Mouse (Mus musculus): ENCODE data around the gene Pitpnm2. TPM values are rescaled to one million over a fixed set of nuclear protein-coding genes. Genes with fewer than 3 reads are reported as not detected.

The Pitpnm2 gene
- total and polyA plus RNA-seq, 3 experiments: 9.0 to 35.6 (median 24.1) TPM

DNA sequence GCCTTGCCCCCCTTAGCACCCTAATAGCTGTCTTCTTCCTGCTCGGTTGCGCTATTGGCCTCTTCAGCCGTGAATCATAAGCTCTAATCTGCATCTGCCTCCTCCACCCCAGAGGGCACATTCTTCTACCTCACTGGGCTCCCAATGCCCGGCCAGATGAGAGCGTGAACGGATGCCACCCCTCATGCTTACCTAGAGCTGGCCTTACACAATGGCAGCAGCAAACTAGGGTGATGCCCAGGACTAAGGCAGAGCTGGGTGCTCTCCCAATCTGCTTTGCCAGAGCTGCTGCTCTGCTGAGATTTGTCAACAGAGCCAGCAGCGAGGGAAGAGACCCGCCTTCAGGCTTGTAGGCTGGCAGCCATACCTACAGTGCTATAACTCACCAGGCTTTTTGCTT, 41.5 kb downstream of the Pitpnm2 start:
- Histone ChIP-seq H3K9me3 (replicated peaks) (no peaks in the 10 kb centered on the region), H3K4me1 (ENCODE audit: insufficient read depth, low read depth, low read length) (peaks cover 82% of the 10 kb centered on the region), H3K27me3 (ENCODE audit: insufficient read depth, low read length) (no peaks in the 10 kb centered on the region), H3K36me3 (replicated peaks) (peaks cover 59% of the 10 kb centered on the region), H3K4me3 (ENCODE audit: low read depth, low read length) (no peak overlapping the region; the same call in 1 of the 2 replicates)
- ATAC-seq (ENCODE audit: extremely low read depth, insufficient number of reproducible peaks, low FRiP score, poor library complexity, severe bottlenecking) (no peak), DNase-seq (ENCODE audit: low spot score) (no peak)
- TF ChIP-seq TAL1 (conservative IDR thresholded peaks at IDR 0.05; ENCODE audit: low read depth, low read length) (no peak), GATA1 (IDR thresholded peaks at IDR 0.05; ENCODE audit: borderline replicate concordance, low read length) (no peak), GATA2 (IDR thresholded peaks at IDR 0.05; ENCODE audit: borderline replicate concordance, low read depth, low read length) (no peak), POLR2AphosphoS5 (IDR thresholded peaks at IDR 0.05; ENCODE audit: insufficient replicate concordance, low read depth, low read length) (no peak), CTCF (IDR thresholded peaks at IDR 0.05; ENCODE audit: low read depth, low read length) (no peak)

DNA sequence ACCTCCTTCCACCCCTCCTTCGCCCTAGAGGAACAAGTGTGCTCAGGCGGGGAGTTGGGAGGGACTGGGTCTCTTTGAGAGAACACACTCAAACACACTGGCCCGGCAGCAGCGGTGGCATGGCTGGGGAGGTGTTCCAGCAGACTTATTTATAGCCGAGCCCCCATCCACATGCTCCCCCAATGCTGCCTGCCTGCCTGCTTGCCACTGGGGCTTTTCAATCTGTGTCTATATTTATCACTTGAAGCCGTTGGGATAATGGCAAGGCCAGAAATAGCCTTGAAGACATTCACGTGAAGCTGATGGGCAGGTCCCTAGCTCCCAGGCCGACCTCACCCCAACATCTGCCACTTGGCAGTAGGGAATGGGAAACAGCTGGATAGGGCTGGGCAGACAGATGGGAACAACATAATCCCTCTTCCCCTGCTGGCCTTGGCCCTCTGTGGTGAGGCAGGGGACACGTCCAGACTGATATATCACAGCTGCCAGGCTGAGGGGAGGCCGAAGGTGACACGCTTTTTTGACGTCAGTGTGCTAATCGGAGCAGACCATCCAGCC, 43.0 kb downstream of the Pitpnm2 start:
- DNase-seq (ENCODE audit: low spot score): no peak

DNA sequence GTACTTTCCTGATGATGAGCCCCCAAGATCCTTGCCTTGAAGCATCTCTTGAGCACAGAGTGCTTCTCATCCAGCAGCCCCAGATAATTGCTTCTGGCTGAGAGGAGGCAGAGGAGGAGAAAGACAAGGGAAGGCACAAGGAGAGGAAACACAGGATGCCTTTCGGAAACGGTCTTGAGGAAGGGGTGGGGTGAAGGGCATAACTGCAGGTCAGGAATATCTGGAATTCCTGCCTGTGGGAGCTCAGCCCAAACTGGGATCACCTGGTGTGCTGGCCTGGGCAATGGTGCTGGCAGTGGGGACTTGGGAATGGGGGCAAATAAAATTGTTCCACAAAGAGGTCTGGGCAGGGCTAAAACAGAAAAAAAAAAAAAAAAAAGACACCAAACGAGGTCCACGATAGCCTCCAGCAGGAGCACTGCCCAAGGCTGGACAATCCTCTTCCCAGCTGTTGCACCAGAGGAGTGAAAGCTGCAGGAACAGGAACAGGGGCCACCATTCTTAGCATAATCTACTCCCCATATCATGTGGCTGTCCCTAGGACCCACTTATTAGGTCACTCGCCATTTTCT, 43.7 kb downstream of the Pitpnm2 start:
- TF ChIP-seq GATA2 (IDR thresholded peaks at IDR 0.05; ENCODE audit: borderline replicate concordance, low read depth, low read length) (no peak), CTCF (IDR thresholded peaks at IDR 0.05; ENCODE audit: low read depth, low read length) (no peak), GATA1 (IDR thresholded peaks at IDR 0.05; ENCODE audit: borderline replicate concordance, low read length) (no peak), POLR2AphosphoS5 (IDR thresholded peaks at IDR 0.05; ENCODE audit: insufficient replicate concordance, low read depth, low read length) (no peak), TAL1 (conservative IDR thresholded peaks at IDR 0.05; ENCODE audit: low read depth, low read length) (no peak)
- DNase-seq (ENCODE audit: low spot score) (no peak), ATAC-seq (ENCODE audit: extremely low read depth, insufficient number of reproducible peaks, low FRiP score, poor library complexity, severe bottlenecking) (no peak)
- Histone ChIP-seq H3K9me3 (replicated peaks) (no peaks in the 10 kb centered on the region), H3K27me3 (ENCODE audit: insufficient read depth, low read length) (no peaks in the 10 kb centered on the region), H3K4me1 (ENCODE audit: insufficient read depth, low read depth, low read length) (peaks cover 93% of the 10 kb centered on the region), H3K36me3 (replicated peaks) (peaks cover 63% of the 10 kb centered on the region), H3K4me3 (ENCODE audit: low read depth, low read length) (no peak overlapping the region)

More for the DNA sequence above, 43.0 kb downstream of the Pitpnm2 start:
- peaks cover 65% of the 10 kb centered on the region for H3K36me3 ChIP-seq (replicated peaks)
- no peak overlapping the region for H3K4me3 ChIP-seq (ENCODE audit: low read depth, low read length)
- TF ChIP-seq POLR2AphosphoS5 (IDR thresholded peaks at IDR 0.05; ENCODE audit: insufficient replicate concordance, low read depth, low read length) (no peak), TAL1 (conservative IDR thresholded peaks at IDR 0.05; ENCODE audit: low read depth, low read length) (no peak), GATA2 (IDR thresholded peaks at IDR 0.05; ENCODE audit: borderline replicate concordance, low read depth, low read length) (no peak), CTCF (IDR thresholded peaks at IDR 0.05; ENCODE audit: low read depth, low read length) (no peak), GATA1 (IDR thresholded peaks at IDR 0.05; ENCODE audit: borderline replicate concordance, low read length) (no peak)
- H3K27me3 ChIP-seq (ENCODE audit: insufficient read depth, low read length): no peaks in the 10 kb centered on the region
- H3K4me1 ChIP-seq (ENCODE audit: insufficient read depth, low read depth, low read length): peaks cover 93% of the 10 kb centered on the region
- no peak for ATAC-seq (ENCODE audit: extremely low read depth, insufficient number of reproducible peaks, low FRiP score, poor library complexity, severe bottlenecking)
- H3K9me3 ChIP-seq (replicated peaks): no peaks in the 10 kb centered on the region

- H3K4me1 ChIP-seq (ENCODE audit: insufficient read depth, low read depth, low read length): peaks cover 93% of the 10 kb centered on the region
- ATAC-seq (ENCODE audit: extremely low read depth, insufficient number of reproducible peaks, low FRiP score, poor library complexity, severe bottlenecking) (no peak), DNase-seq (ENCODE audit: low spot score) (no peak)
- H3K9me3 ChIP-seq (replicated peaks): no peaks in the 10 kb centered on the region
- H3K4me3 ChIP-seq (ENCODE audit: low read depth, low read length): peak overlapping the region; percentile 8; the same call in 1 of the 2 replicates
- no peaks in the 10 kb centered on the region for H3K27me3 ChIP-seq (ENCODE audit: insufficient read depth, low read length)
- TF ChIP-seq POLR2AphosphoS5 (IDR thresholded peaks at IDR 0.05; ENCODE audit: insufficient replicate concordance, low read depth, low read length) (no peak), GATA1 (IDR thresholded peaks at IDR 0.05; ENCODE audit: borderline replicate concordance, low read length) (no peak), CTCF (IDR thresholded peaks at IDR 0.05; ENCODE audit: low read depth, low read length) (no peak), GATA2 (IDR thresholded peaks at IDR 0.05; ENCODE audit: borderline replicate concordance, low read depth, low read length) (no peak), TAL1 (conservative IDR thresholded peaks at IDR 0.05; ENCODE audit: low read depth, low read length) (no peak)
- peaks cover 65% of the 10 kb centered on the region for H3K36me3 ChIP-seq (replicated peaks)
These were observed 44.3 kb downstream of the Pitpnm2 start for GRCm38 (mm10) chr5:124205211-124205610.

DNA sequence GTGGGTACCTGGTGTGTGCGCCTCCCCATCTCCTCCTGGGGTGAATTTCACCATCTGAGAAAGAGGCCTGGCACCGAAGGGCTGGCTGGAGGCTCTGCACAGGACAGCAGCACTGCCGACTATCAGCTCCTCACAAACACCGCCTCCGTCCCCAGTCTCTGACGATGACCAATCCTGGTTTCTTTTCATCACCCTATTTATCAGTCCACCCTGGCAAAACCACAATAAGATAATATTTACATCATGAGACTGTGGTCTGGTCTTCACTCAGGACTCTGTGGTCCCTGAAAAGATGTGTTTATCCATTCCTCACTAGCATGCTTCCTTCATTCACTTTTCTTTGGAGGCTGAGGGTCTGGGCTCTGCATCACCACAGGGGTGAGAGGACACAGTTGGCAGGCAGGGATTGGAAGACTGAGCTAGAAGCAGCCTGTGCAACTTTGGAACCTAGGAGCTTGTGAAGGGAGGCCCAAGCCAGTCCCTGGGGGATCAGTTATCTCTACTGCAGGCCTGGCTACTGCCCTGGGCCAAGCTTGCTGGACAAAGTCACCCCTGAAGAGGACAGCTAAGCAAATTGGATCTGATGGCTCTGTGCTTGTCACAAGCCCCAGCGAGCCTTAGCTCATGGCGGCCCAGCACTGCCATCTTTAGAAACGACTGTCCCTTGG, 45.3 kb downstream of the Pitpnm2 start:
- peak; percentile 54 for ATAC-seq (ENCODE audit: extremely low read depth, insufficient number of reproducible peaks, low FRiP score, poor library complexity, severe bottlenecking)
- no peak for DNase-seq (ENCODE audit: low spot score)
- H3K9me3 ChIP-seq (replicated peaks): no peaks in the 10 kb centered on the region
- H3K4me3 ChIP-seq (ENCODE audit: low read depth, low read length): peak overlapping the region; percentile 61; the same call in 1 of the 2 replicates
- peaks cover 91% of the 10 kb centered on the region for H3K4me1 ChIP-seq (ENCODE audit: insufficient read depth, low read depth, low read length)
- H3K27me3 ChIP-seq (ENCODE audit: insufficient read depth, low read length): no peaks in the 10 kb centered on the region
- H3K36me3 ChIP-seq (replicated peaks): peaks cover 69% of the 10 kb centered on the region
- TF ChIP-seq CTCF (IDR thresholded peaks at IDR 0.05; ENCODE audit: low read depth, low read length) (no peak), POLR2AphosphoS5 (IDR thresholded peaks at IDR 0.05; ENCODE audit: insufficient replicate concordance, low read depth, low read length) (no peak)

DNA sequence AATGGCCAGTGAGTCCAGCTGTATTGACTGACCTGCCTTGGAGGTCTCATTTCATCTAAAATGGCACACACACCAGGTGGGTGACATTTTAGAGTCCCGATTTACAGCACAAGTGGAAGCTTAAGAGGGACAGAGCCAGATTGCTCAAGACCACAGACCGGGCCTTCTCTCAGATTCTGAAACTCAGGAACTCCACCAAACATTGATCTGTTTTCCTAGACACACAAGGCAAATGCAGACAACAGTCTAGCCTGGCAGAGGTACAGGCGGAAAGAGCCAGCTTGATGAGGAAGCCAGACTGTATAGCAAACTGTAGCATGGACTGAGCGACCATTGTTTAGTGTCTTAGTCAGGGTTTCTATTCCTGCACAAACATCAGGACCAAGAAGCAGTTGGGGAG, 46.3 kb downstream of the Pitpnm2 start:
- Histone ChIP-seq H3K4me3 (ENCODE audit: low read depth, low read length) (no peak overlapping the region; the same call in 1 of the 2 replicates), H3K27me3 (ENCODE audit: insufficient read depth, low read length) (no peaks in the 10 kb centered on the region), H3K9me3 (replicated peaks) (peaks cover 3% of the 10 kb centered on the region; the same call in 1 of the 2 replicates), H3K4me1 (ENCODE audit: insufficient read depth, low read depth, low read length) (peaks cover 83% of the 10 kb centered on the region), H3K36me3 (replicated peaks) (peaks cover 72% of the 10 kb centered on the region)
- TF ChIP-seq TAL1 (conservative IDR thresholded peaks at IDR 0.05; ENCODE audit: low read depth, low read length): no peak
- TF ChIP-seq GATA2 (IDR thresholded peaks at IDR 0.05; ENCODE audit: borderline replicate concordance, low read depth, low read length): no peak
- no peak for TF ChIP-seq POLR2AphosphoS5 (IDR thresholded peaks at IDR 0.05; ENCODE audit: insufficient replicate concordance, low read depth, low read length)
- no peak for TF ChIP-seq CTCF (IDR thresholded peaks at IDR 0.05; ENCODE audit: low read depth, low read length)
- no peak for TF ChIP-seq GATA1 (IDR thresholded peaks at IDR 0.05; ENCODE audit: borderline replicate concordance, low read length)
- DNase-seq (ENCODE audit: low spot score) (no peak), ATAC-seq (ENCODE audit: extremely low read depth, insufficient number of reproducible peaks, low FRiP score, poor library complexity, severe bottlenecking) (no peak)

All from G1E (cell line).